Mouse (Mus musculus): ENCODE data around the gene Cdc5l.

GRCm38 (mm10) chr17:45397541-45397940, 36.0 kb downstream of the Cdc5l start:
- no peak for TF ChIP-seq GATA1 (IDR thresholded peaks at IDR 0.05; ENCODE audit: borderline replicate concordance, low read length)
- TF ChIP-seq FLI1 (IDR thresholded peaks at IDR 0.05; ENCODE audit: low read length) = no peak
